Mouse (Mus musculus): Measurements from ENCODE around the gene Asap2. TPM values are rescaled to one million over a fixed set of nuclear protein-coding genes. Genes with fewer than 3 reads are reported as not detected.

Asap2 gene
- polyA plus RNA-seq, 1 experiment: 13.4 TPM

GRCm38 (mm10) chr12:21209273-21209672 lies 219.0 kb downstream of the Asap2 start:
- DNase-seq (ENCODE audit: low read depth): no peak

- DNase-seq (ENCODE audit: low read depth): no peak
Observed at GRCm38 (mm10) chr12:21212876-21213275, 222.6 kb downstream of the Asap2 start.

GRCm38 (mm10) chr12:21214551-21215165 lies 224.4 kb downstream of the Asap2 start:
- DNase-seq (ENCODE audit: low read depth): no peak

GRCm38 (mm10) chr12:21217776-21218444 lies 227.7 kb downstream of the Asap2 start:
- no peak for DNase-seq (ENCODE audit: low read depth)

- no peak for DNase-seq (ENCODE audit: low read depth)
Observed at GRCm38 (mm10) chr12:21220596-21220995, 230.3 kb downstream of the Asap2 start.

GRCm38 (mm10) chr12:21223923-21224322 lies 233.7 kb downstream of the Asap2 start:
- DNase-seq (ENCODE audit: low read depth): no peak

GRCm38 (mm10) chr12:21225358-21225757 lies 235.1 kb downstream of the Asap2 start:
- no peak for DNase-seq (ENCODE audit: low read depth)

GRCm38 (mm10) chr12:21226316-21226715 lies 236.1 kb downstream of the Asap2 start:
- no peak for DNase-seq (ENCODE audit: low read depth)

- DNase-seq (ENCODE audit: low read depth): peak; percentile 40
Observed at GRCm38 (mm10) chr12:21227076-21227980, 237.1 kb downstream of the Asap2 start.

GRCm38 (mm10) chr12:21228650-21229049 lies 238.4 kb downstream of the Asap2 start:
- DNase-seq (ENCODE audit: low read depth): no peak

- no peak for DNase-seq (ENCODE audit: low read depth)
Observed at GRCm38 (mm10) chr12:21229076-21229918, 239.0 kb downstream of the Asap2 start.

GRCm38 (mm10) chr12:21233727-21234126 lies 243.5 kb downstream of the Asap2 start:
- no peak for DNase-seq (ENCODE audit: low read depth)

GRCm38 (mm10) chr12:21234560-21234959 lies 244.3 kb downstream of the Asap2 start:
- no peak for DNase-seq (ENCODE audit: low read depth)

GRCm38 (mm10) chr12:21241965-21242364 lies 251.7 kb downstream of the Asap2 start:
- DNase-seq (ENCODE audit: low read depth): no peak

- DNase-seq (ENCODE audit: low read depth): no peak
Observed at GRCm38 (mm10) chr12:21244375-21244960, 254.2 kb downstream of the Asap2 start.

GRCm38 (mm10) chr12:21247711-21248392 lies 257.6 kb downstream of the Asap2 start:
- no peak for DNase-seq (ENCODE audit: low read depth)

GRCm38 (mm10) chr12:21260494-21261256 lies 270.4 kb downstream of the Asap2 start:
- no peak for DNase-seq (ENCODE audit: low read depth)

GRCm38 (mm10) chr12:21261521-21261920 lies 271.3 kb downstream of the Asap2 start:
- DNase-seq (ENCODE audit: low read depth): no peak

GRCm38 (mm10) chr12:21263256-21263655 lies 273.0 kb downstream of the Asap2 start:
- DNase-seq (ENCODE audit: low read depth): no peak

GRCm38 (mm10) chr12:21264241-21264640 lies 274.0 kb downstream of the Asap2 start:
- DNase-seq (ENCODE audit: low read depth): no peak
